In the genomic region with DNA sequence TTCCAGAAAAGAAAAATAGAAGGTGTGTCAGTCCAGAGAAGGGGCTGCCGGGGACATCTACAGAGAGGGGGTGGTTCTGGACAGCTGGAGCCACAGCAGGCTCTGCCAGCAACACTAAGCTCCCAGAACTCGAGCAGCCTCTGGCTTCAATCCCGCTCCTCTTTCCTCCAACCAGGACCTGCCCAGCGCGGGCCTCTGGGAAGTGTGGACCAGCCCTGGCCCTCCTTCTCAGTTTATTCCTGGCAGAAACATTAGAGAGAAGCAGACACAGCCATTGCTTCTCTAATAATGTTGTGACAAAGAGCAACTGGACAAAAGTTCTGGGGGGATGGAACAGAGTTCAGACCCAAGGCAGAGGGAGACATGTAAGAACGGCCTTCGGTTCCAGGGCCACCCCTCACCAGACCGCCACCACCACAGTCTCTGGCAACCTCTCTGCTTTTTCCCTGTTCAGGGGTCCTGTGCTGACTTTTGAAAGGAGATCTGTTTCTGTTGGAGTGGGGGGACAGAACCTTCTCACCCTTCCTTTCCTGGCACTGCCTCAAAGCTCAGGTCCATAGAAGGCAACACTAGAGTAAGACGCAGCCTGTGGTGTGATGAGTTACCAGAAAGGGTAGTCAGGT, we compare ENCODE assay signal across 9 mouse cellular contexts.
DNase-seq lines count a peak whose midpoint lies in the region; ATAC-seq and TF ChIP-seq lines count a peak whose summit lies in the region.
"Had no signal": no experiment of that assay in that cellular context is flagged by ENCODE, and none has a peak within 500 bp of the region (broad histone marks: within the 10 kb centered on the region; RNA-seq: fewer than 3 reads in every experiment).

No protein-coding gene starts in this region.

- no peak overlapping the region for H3K4me3 ChIP-seq in hindbrain, embryonic 13.5 days
- no peak overlapping the region for H3K4me3 ChIP-seq in hindbrain, embryonic 12.5 days
- H3K4me3 ChIP-seq in intestine, postnatal 0 days (ENCODE audit: low read depth, low read length), result no peak overlapping the region
- H3K4me3 ChIP-seq in olfactory bulb, adult 2 months (ENCODE audit: insufficient read depth, low read depth, low read length), result no peak overlapping the region

- no peak for TF ChIP-seq CTCF in intestine, postnatal 0 days (IDR thresholded peaks at IDR 0.05; ENCODE audit: low read depth)
- no peak for TF ChIP-seq CTCF in olfactory bulb, adult 2 months (IDR thresholded peaks at IDR 0.05; ENCODE audit: insufficient read depth, low read depth, low read length)

- no peak for ATAC-seq in hindbrain, embryonic 13.5 days (ENCODE audit: low FRiP score)
- no peak for ATAC-seq in hindbrain, embryonic 12.5 days (ENCODE audit: low FRiP score)
- peak; percentile 44; the same call in 1 of the 2 replicates for ATAC-seq in intestine, postnatal 0 days

- no peak for TF ChIP-seq POLR2A in olfactory bulb, adult 2 months (IDR thresholded peaks at IDR 0.05; ENCODE audit: insufficient read depth, low read depth, low read length)

- H3K4me2 ChIP-seq in hindbrain, embryonic 13.5 days, result no peak overlapping the region
- H3K4me2 ChIP-seq in hindbrain, embryonic 12.5 days (replicated peaks), result no peak overlapping the region
- H3K4me2 ChIP-seq in intestine, postnatal 0 days (replicated peaks; ENCODE audit: low read depth), result no peak overlapping the region

- H3K27ac ChIP-seq in hindbrain, embryonic 13.5 days, result peak overlapping the region; percentile 53; the same call in 1 of the 2 replicates
- H3K27ac ChIP-seq in hindbrain, embryonic 12.5 days, result no peak overlapping the region; the same call in 1 of the 2 replicates
- peak overlapping the region; percentile 54 for H3K27ac ChIP-seq in intestine, postnatal 0 days (ENCODE audit: low read depth, low read length)
- peak overlapping the region; percentile 12; the same call in 1 of the 2 replicates for H3K27ac ChIP-seq in olfactory bulb, adult 2 months (ENCODE audit: insufficient read depth, low read depth, low read length)

- intact Hi-C loops in gastrocnemius, postnatal 14 days (cut with DNase I; ENCODE audit: low total_unique reads), result no loop called here

- no peaks in the 10 kb centered on the region for H3K27me3 ChIP-seq in hindbrain, embryonic 13.5 days
- no peaks in the 10 kb centered on the region; the same call in 1 of the 2 replicates for H3K27me3 ChIP-seq in hindbrain, embryonic 12.5 days
- no peaks in the 10 kb centered on the region for H3K27me3 ChIP-seq in intestine, postnatal 0 days (replicated peaks; ENCODE audit: control insufficient read depth, insufficient read depth, low read length)

- H3K9ac ChIP-seq in hindbrain, embryonic 13.5 days, result no peak overlapping the region
- H3K9ac ChIP-seq in hindbrain, embryonic 12.5 days, result no peak overlapping the region
- no peak overlapping the region for H3K9ac ChIP-seq in intestine, postnatal 0 days (ENCODE audit: low read depth, low read length)

- H3K9me3 ChIP-seq in hindbrain, embryonic 13.5 days, result no peaks in the 10 kb centered on the region
- no peaks in the 10 kb centered on the region for H3K9me3 ChIP-seq in hindbrain, embryonic 12.5 days (replicated peaks)
- H3K9me3 ChIP-seq in intestine, postnatal 0 days (ENCODE audit: control insufficient read depth), result no peaks in the 10 kb centered on the region
- H3K9me3 ChIP-seq: G1E had no signal

- peak; percentile 70 for DNase-seq in brain, adult 2 months (ENCODE audit: low read depth, low spot score)
- peak; percentile 92 for DNase-seq in gastrocnemius, postnatal 14 days
- no peak for DNase-seq in yolk sac, embryonic 10.5 days (ENCODE audit: low spot score)
- no peak for DNase-seq in adrenal gland, adult 18-20 months (ENCODE audit: low spot score in 2 of 2)

- 74% methylated on average over 9 of the region's 9 CpGs for WGBS in hindbrain, embryonic 13.5 days
- WGBS in hindbrain, embryonic 12.5 days, result 80% methylated on average over 9 of the region's 9 CpGs
- 67% methylated on average over 9 of the region's 9 CpGs for WGBS in intestine, postnatal 0 days
- WGBS in olfactory bulb, adult 2 months, result 65% methylated on average over 9 of the region's 9 CpGs

- H3K4me1 ChIP-seq in hindbrain, embryonic 13.5 days (replicated peaks), result peaks cover 10% of the 10 kb centered on the region
- H3K4me1 ChIP-seq in hindbrain, embryonic 12.5 days, result peaks cover 16% of the 10 kb centered on the region; the same call in 1 of the 2 replicates
- no peaks in the 10 kb centered on the region for H3K4me1 ChIP-seq in intestine, postnatal 0 days (replicated peaks; ENCODE audit: control insufficient read depth, insufficient read depth, low read length)
- peaks cover 65% of the 10 kb centered on the region for H3K4me1 ChIP-seq in olfactory bulb, adult 2 months (ENCODE audit: control insufficient read depth, insufficient read depth, low read length)

- no peaks in the 10 kb centered on the region for H3K36me3 ChIP-seq in hindbrain, embryonic 13.5 days
- H3K36me3 ChIP-seq in hindbrain, embryonic 12.5 days, result no peaks in the 10 kb centered on the region
- peaks cover 11% of the 10 kb centered on the region; the same call in 1 of the 2 replicates for H3K36me3 ChIP-seq in intestine, postnatal 0 days (ENCODE audit: control insufficient read depth, insufficient read depth)
- H3K36me3 ChIP-seq: G1E had no signal

Comparison
In these comparisons a context has a peak if more than half of its experiments do, and no peak if none do; other contexts are left out.
1. DNase-seq: peak in brain, adult 2 months (single experiment) and gastrocnemius, postnatal 14 days (single experiment); none in yolk sac, embryonic 10.5 days (single experiment) and adrenal gland, adult 18-20 months (0 of 2).